Mouse (Mus musculus) right cerebral cortex, adult 2 months (tissue): ENCODE measurements at regions not wholly inside any gene's neighbourhood (a gene's known extent, or its start where the extent isn't known, plus 50 kb on each side); places are given as distances from the start of the nearest gene placed in this dataset.

ENCODE experiments used
- DNase-seq, 2 experiments: peaks; one replicate each; pipeline ENCODE4 v3.0.0; 2021 to 2022; ENCODE audit warnings: low spot score in 2 of 2

DNA sequence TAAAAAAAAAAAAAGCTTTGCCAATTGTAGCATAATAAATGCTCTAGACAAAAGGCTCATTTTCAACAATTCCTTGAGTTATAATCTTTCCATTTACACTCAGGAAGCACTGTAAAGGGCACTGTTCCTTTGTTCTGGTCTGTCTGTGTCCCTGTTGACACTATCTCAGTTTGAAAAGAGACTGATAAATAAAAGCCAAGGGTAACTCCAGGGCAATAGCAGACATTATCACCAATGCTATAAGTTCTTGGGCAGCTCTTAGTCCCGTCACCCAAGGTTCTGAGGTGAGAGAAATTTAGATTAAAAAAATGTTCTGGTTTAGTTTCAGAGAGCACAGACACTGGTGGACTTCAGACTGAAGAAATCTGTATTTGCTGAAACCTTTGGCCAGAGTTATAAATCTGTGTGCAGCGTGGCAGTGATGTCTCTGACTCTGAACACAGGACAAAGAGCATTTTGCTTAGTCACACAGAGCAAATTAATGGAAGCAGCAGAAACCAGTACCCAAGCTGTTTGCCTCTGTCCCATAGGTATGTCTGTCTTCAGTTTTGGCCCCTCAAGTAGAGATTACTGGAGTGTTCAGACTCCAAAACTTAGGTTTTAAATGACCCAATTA lies 57.6 kb upstream of the Apob start:
- DNase-seq = no peak

DNA sequence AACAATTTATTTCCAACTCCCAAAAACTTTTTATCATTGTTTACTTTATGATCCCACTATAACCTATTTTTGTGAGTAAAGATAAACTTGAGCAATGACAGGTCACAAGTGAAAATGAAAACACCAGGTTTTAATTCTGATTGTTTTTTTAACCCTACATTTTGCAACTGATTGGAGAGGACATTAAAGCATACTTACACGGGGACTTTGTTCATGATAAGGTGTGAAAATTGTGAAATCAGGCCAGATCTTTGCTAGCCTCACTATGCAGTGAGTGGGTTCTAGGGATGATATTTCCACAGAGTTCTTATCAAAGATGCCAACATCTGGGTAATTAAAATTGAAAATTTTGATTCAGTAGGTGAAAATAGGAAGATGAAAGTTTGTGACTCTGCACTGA lies 56.6 kb upstream of the Apob start:
- no peak for DNase-seq
